8 mouse cellular contexts compared by ENCODE assay signal in genomic region chr15:81744992-81745600, GRCm38 (mm10). TPM values are rescaled to one million over a fixed set of nuclear protein-coding genes. Genes with fewer than 3 reads are reported as not detected.
A peak's percentile ranks its signal among the peaks of the same experiment; 100 is the strongest.
DNase-seq lines count a peak whose midpoint lies in the region; ATAC-seq and TF ChIP-seq lines count a peak whose summit lies in the region.

Zc3h7b (plus strand) TSS chr15:81745057.
Rangap1 (minus strand) TSS chr15:81745530.

- peak within 1 kb of the TSS; percentile 92 for H3K27ac ChIP-seq in cortical plate, adult 2 months (ENCODE audit: insufficient read depth, low read length)
- peak within 1 kb of the TSS; percentile 93 for H3K27ac ChIP-seq in hindbrain, embryonic 16.5 days (ENCODE audit: low read depth, low read length)
- H3K27ac ChIP-seq in macrophage: no peak within 1 kb of the TSS

- TF ChIP-seq CTCF in cortical plate, adult 2 months (IDR thresholded peaks at IDR 0.05; ENCODE audit: extremely low read depth, insufficient read depth, low read length): no peak

- ATAC-seq in hindbrain, embryonic 16.5 days: peak; percentile 81

- DNase-seq in adrenal gland, adult (ENCODE audit: inconsistent age in 2 of 2, low spot score in 1 of 2): peak; percentile 84 to 95
- DNase-seq in gastrocnemius, adult 8-10 months (ENCODE audit: low spot score in 2 of 2): peak; percentile 49 to 60
- peak; percentile 52 for DNase-seq in left cerebral cortex, adult 8-10 months (ENCODE audit: low spot score in 2 of 2)
- DNase-seq in right cerebral cortex, adult 2 months (ENCODE audit: low spot score in 2 of 2): peak; percentile 70 to 74
- DNase-seq in urinary bladder, postnatal 25 days (ENCODE audit: low spot score): peak; percentile 66

- H3K4me2 ChIP-seq in hindbrain, embryonic 16.5 days (ENCODE audit: low read length): peak within 1 kb of the TSS; percentile 81

- no peaks in the 10 kb centered on the region for H3K36me3 ChIP-seq in hindbrain, embryonic 16.5 days (ENCODE audit: control insufficient read depth, insufficient read depth, low read length)
- no peaks in the 10 kb centered on the region for H3K36me3 ChIP-seq in macrophage (ENCODE audit: inconsistent target)

- no peaks in the 10 kb centered on the region; the same call in 1 of the 2 replicates for H3K4me1 ChIP-seq in cortical plate, adult 2 months (ENCODE audit: control insufficient read depth, insufficient read depth, low read length)
- H3K4me1 ChIP-seq in hindbrain, embryonic 16.5 days (ENCODE audit: control insufficient read depth, insufficient read depth, low read depth, low read length): peaks cover 20% of the 10 kb centered on the region

- no peaks in the 10 kb centered on the region for H3K27me3 ChIP-seq in hindbrain, embryonic 16.5 days (replicated peaks; ENCODE audit: control insufficient read depth, insufficient read depth, low read length)

- WGBS in hindbrain, embryonic 16.5 days: under 1% methylated on average over 61 of the region's 65 CpGs
- WGBS in macrophage (ENCODE audit: missing documents): 1% methylated on average over 27 of the region's 65 CpGs

- TF ChIP-seq POLR2A in cortical plate, adult 2 months (IDR thresholded peaks at IDR 0.05; ENCODE audit: extremely low read depth, insufficient read depth, low read length): peak; percentile 53

- H3K79me2 ChIP-seq in macrophage (ENCODE audit: inconsistent target): no peaks in the 10 kb centered on the region; the same call in 1 of the 2 replicates

- H3K4me3 ChIP-seq in cortical plate, adult 2 months (ENCODE audit: insufficient read depth, low read length): peak within 1 kb of the TSS; percentile 79
- H3K4me3 ChIP-seq in hindbrain, embryonic 16.5 days (ENCODE audit: low read length): peak within 1 kb of the TSS; percentile 97
- peak within 1 kb of the TSS; percentile 79 for H3K4me3 ChIP-seq in macrophage (ENCODE audit: inconsistent target)

- H3K9ac ChIP-seq in hindbrain, embryonic 16.5 days (ENCODE audit: low read depth, low read length): peak within 1 kb of the TSS; percentile 95

- H3K9me3 ChIP-seq in hindbrain, embryonic 16.5 days (ENCODE audit: control insufficient read depth, low read length): no peaks in the 10 kb centered on the region

RNA-seq across cellular contexts. Expression of gene Zc3h7b, which starts in this region (rescaled TPM):
- polyA plus RNA-seq in cortical plate, adult 2 months (2012; rRNA removed): 89.7 and 93.8 TPM in 2 replicates
- 10 to 100 TPM; 29.2 to 37.7 (median 33.5) TPM for total RNA-seq in gastrocnemius, adult 8-10 months (2022)
- polyA plus RNA-seq in hindbrain, embryonic 16.5 days (2015; fragmentation: Nextera tagmentation; extraction: Ambion mirVana): 39.3 and 49.6 TPM in 2 replicates
- 100 to 1,000 TPM; 147 to 167 (median 158) TPM for total RNA-seq in left cerebral cortex, adult 8-10 months (2022)
- 10 to 100 TPM in 20 of 26 experiments, 1 to 10 TPM in 6; 4.3 to 66.3 (median 19.0) TPM for total RNA-seq in macrophage (2018; cell fraction: chromatin; rRNA removed)
- total RNA-seq in macrophage (2018; cell fraction: cytosol; rRNA removed): 10 to 100 TPM; 17.3 to 25.0 (median 22.3) TPM
- total RNA-seq in macrophage (2018; cell fraction: nucleus; rRNA removed): 10 to 100 TPM in 23 of 26 experiments, 1 to 10 TPM in 3; 7.4 to 31.5 (median 17.6) TPM
- 10.9 to 21.7 TPM (median 18.2 TPM) in 3 replicates for polyA plus RNA-seq in macrophage (2018)

RNA-seq across cellular contexts. Expression of gene Rangap1, which starts in this region (rescaled TPM):
- polyA plus RNA-seq in cortical plate, adult 2 months (2012; rRNA removed): 151 and 154 TPM in 2 replicates
- 10 to 100 TPM; 23.5 to 24.3 (median 23.6) TPM for total RNA-seq in gastrocnemius, adult 8-10 months (2022)
- polyA plus RNA-seq in hindbrain, embryonic 16.5 days (2015; fragmentation: Nextera tagmentation; extraction: Ambion mirVana): 164 and 165 TPM in 2 replicates
- 100 to 1,000 TPM; 200 to 222 (median 212) TPM for total RNA-seq in left cerebral cortex, adult 8-10 months (2022)
- total RNA-seq in macrophage (2018; cell fraction: chromatin; rRNA removed): 10 to 100 TPM; 13.6 to 77.8 (median 27.9) TPM
- 10 to 100 TPM; 25.8 to 53.4 (median 39.6) TPM for total RNA-seq in macrophage (2018; cell fraction: cytosol; rRNA removed)
- total RNA-seq in macrophage (2018; cell fraction: nucleus; rRNA removed): 10 to 100 TPM; 21.9 to 69.9 (median 34.5) TPM
- polyA plus RNA-seq in macrophage (2018): 26.9 to 73.0 TPM (median 33.7 TPM) in 3 replicates

Comparison
In these comparisons a context has a peak if more than half of its experiments do, and no peak if none do; other contexts are left out.
1. RNA of gene Rangap1 (total RNA-seq): 200 to 222 TPM in left cerebral cortex, adult 8-10 months; 23.5 to 24.3 TPM in gastrocnemius, adult 8-10 months; every median in the first group is over 4 times any median in the second.
2. Peak in every context shown above with its lines, with median percentiles within 50 percentile points of each other: DNase-seq and H3K4me3 ChIP-seq.